Mouse (Mus musculus): ENCODE results near the gene Nudt12. TPM values are rescaled to one million over a fixed set of nuclear protein-coding genes. Genes with fewer than 3 reads are reported as not detected.

The Nudt12 gene
- 10 to 100 TPM; 16.6 to 17.4 TPM for total RNA-seq (2021)
- long read RNA-seq, experiment 1, full-length matches to known transcripts, result 8 of 11 reads
- long read RNA-seq, experiment 1, partial matches to known transcripts, result 0 of 11 reads
- long read RNA-seq, experiment 1, other reads (novel, unspliced or antisense), result 3 of 11 reads
- long read RNA-seq, experiment 2, full-length matches to known transcripts, result 4 of 4 reads
- long read RNA-seq, experiment 2, partial matches to known transcripts, result 0 of 4 reads
- long read RNA-seq, experiment 2, other reads (novel, unspliced or antisense), result 0 of 4 reads

- peak; percentile 78 to 80 for DNase-seq
Measured at GRCm38 (mm10) chr17:59013091-59013459, at the start of gene Nudt12. Gene Nudt12 (minus strand): TSS chr17:59013372.

GRCm38 (mm10) chr17:59053306-59053705, 40.1 kb upstream of the Nudt12 start:
- DNase-seq, result no peak

- DNase-seq, result no peak
Measured at GRCm38 (mm10) chr17:59039754-59040153, 26.6 kb upstream of the Nudt12 start.

GRCm38 (mm10) chr17:59033445-59033844, 20.3 kb upstream of the Nudt12 start:
- DNase-seq, result no peak

- DNase-seq, result no peak
Measured at GRCm38 (mm10) chr17:59026336-59026735, 13.2 kb upstream of the Nudt12 start.

- no peak for DNase-seq
Measured at GRCm38 (mm10) chr17:59024502-59024901, 11.3 kb upstream of the Nudt12 start.

- DNase-seq, result no peak
Measured at GRCm38 (mm10) chr17:59023971-59024370, 10.8 kb upstream of the Nudt12 start.

- DNase-seq, result no peak
Measured at GRCm38 (mm10) chr17:59018666-59019065, 5.5 kb upstream of the Nudt12 start.

GRCm38 (mm10) chr17:59012421-59013090, 616 bp downstream of the Nudt12 start:
- DNase-seq, result peak; percentile 2 to 10

- no peak for DNase-seq
Measured at GRCm38 (mm10) chr17:59011546-59012307, 1.4 kb downstream of the Nudt12 start.

GRCm38 (mm10) chr17:58991275-58991674, 21.9 kb downstream of the Nudt12 start, which contains the start of gene Pdzph1:
Gene Pdzph1 (minus strand): TSS chr17:58991375.
- DNase-seq, result no peak

- no peak for DNase-seq
Measured at GRCm38 (mm10) chr17:58973237-58973636, 39.9 kb downstream of the Nudt12 start.

GRCm38 (mm10) chr17:58959905-58960304, 53.3 kb downstream of the Nudt12 start:
- DNase-seq, result peak; percentile 1 to 5

GRCm38 (mm10) chr17:58957055-58957454, 56.1 kb downstream of the Nudt12 start:
- DNase-seq, result no peak

Other genes with a start within 250 kb of the Nudt12 start
- not detected for gene Pdzph1, start 22.0 kb downstream of the Nudt12 start, total RNA-seq (2021)

All from heart, adult 18-20 months (tissue).